Mouse (Mus musculus) heart, postnatal 4 days (tissue): ENCODE results near the gene Scarf2. TPM values are rescaled to one million over a fixed set of nuclear protein-coding genes. Genes with fewer than 3 reads are reported as not detected.

ENCODE experiments used
- DNase-seq: peaks from one replicate; pipeline ENCODE4 v3.0.0; 2021
- total RNA-seq, 2 experiments: library from RNA; stranded (reverse); gene quantifications; 2 replicates each; pipeline ENCODE4 v1.2.3; 2021

Gene Scarf2
- total RNA-seq, 2 experiments from 2014 or later: 16.6 to 17.7 TPM

- no peak for DNase-seq
Observed at GRCm38 (mm10) chr16:17832821-17833220, 35.7 kb downstream of the Scarf2 start, which contains the start of gene B830017H08Rik. TSS of gene B830017H08Rik (plus strand) at chr16:17833121.

GRCm38 (mm10) chr16:17833321-17833680, 36.2 kb downstream of the Scarf2 start:
- no peak for DNase-seq

- no peak for DNase-seq
Observed at GRCm38 (mm10) chr16:17833681-17834399, 36.8 kb downstream of the Scarf2 start.

GRCm38 (mm10) chr16:17834543-17834942, 37.5 kb downstream of the Scarf2 start:
- DNase-seq: no peak

DNA sequence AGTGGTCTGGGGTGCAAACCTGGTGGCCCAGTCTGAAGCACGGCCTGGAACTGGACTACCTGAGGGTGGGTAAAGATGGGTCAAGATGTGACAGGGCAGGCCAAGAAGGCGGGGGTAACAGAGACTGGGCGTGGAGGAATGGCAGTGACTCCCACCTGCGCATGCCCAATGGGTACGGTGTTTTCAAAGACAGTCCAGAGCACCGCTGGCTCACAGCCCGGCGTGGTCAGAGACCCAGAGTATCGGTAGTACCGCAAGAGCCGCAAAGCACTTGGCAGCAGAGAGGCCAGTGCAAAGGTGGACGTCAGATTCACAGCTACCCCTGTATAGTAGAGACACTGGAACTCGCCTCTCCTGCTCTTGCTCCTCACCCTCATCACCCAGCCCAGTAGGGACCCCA, 38.4 kb downstream of the Scarf2 start:
- no peak for DNase-seq

GRCm38 (mm10) chr16:17838051-17838450, 41.0 kb downstream of the Scarf2 start, which contains the start of gene Car15:
TSS of gene Car15 (minus strand) at chr16:17838364.
- DNase-seq: no peak

DNA sequence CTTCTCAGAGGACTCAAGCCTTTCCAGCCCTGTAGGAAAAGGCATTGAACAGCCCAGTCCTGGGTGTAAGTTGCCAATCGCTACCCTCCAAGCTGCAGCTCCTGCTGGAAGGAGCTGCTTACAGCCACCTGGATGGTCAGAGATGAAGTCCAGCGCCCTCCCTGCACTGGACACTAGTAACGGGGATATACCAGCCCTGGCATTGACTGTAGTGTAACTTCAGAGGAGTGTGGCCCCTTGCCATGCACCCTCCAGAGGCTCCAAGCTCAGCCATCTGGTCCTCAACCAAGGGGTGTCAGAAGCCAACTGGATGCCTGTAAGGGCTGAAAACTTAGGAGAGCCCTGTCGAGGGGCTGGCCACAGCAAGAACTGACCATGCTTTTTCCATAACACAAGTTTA, 42.9 kb downstream of the Scarf2 start:
- DNase-seq: no peak

GRCm38 (mm10) chr16:17842437-17842836, 45.4 kb downstream of the Scarf2 start:
- no peak for DNase-seq

GRCm38 (mm10) chr16:17843701-17844365, 46.8 kb downstream of the Scarf2 start:
- no peak for DNase-seq

DNA sequence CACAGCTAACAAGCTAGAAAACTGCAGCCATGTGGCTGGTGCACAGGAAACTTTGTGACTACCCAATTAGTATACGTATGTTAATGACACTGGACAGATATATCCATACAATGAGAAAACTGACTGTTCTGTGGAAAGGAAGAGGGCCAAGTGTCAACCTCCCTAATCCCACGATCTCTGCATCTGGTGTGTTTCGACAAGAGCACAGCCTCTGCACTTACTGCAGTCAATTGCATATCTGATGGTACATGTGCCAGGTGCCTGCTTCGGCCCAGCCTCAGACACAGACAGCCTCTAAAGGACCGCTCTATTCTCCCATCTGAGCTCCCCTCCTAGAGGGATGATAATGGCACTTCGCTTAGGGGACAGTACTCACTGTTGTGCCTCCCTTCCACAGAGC, 51.3 kb downstream of the Scarf2 start:
- no peak for DNase-seq

- peak; percentile 39 for DNase-seq
Observed at GRCm38 (mm10) chr16:17848928-17849327, 51.8 kb downstream of the Scarf2 start.

DNA sequence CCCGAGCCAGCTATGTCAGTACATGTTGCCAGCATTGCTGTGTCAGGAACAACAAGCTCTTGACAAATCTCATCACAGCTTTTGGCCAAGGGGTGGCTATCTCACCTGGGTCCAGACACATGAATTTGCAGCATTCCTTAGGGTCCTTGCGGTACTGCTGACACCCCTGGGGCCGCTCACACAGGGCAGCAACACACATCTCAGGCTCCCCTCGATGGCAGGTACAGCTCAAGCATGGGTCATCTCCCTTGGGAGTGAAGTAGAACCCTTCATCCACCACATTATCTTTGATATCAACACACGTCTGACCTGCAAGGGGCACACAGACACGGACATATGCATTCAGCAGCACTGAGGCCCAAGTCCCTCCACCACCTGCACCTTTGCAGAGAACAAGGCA, 52.4 kb downstream of the Scarf2 start:
- DNase-seq: no peak

GRCm38 (mm10) chr16:17851331-17851730, 54.2 kb downstream of the Scarf2 start:
- no peak for DNase-seq

- no peak for DNase-seq
Observed at GRCm38 (mm10) chr16:17851860-17852259, 54.8 kb downstream of the Scarf2 start.

GRCm38 (mm10) chr16:17853263-17853662, 56.2 kb downstream of the Scarf2 start:
- no peak for DNase-seq

GRCm38 (mm10) chr16:17857157-17857556, 60.1 kb downstream of the Scarf2 start:
- no peak for DNase-seq

Other genes with a start within 250 kb of the Scarf2 start
- gene Lrrc74b, start 236.0 kb upstream of the Scarf2 start, total RNA-seq: not detected
- gene P2rx6, start 235.4 kb upstream of the Scarf2 start, total RNA-seq: under 1 TPM; 0.27 to 0.36 TPM
- 1 to 10 TPM; 3.8 to 4.1 TPM for gene Slc7a4, start 214.1 kb upstream of the Scarf2 start, total RNA-seq
- gene Smpd4, start 177.9 kb upstream of the Scarf2 start, total RNA-seq: 10 to 100 TPM; 30.9 to 35.4 TPM
- 1 to 10 TPM; 2.0 to 2.1 TPM for gene Ccdc74a, start 150.8 kb upstream of the Scarf2 start, total RNA-seq
- gene Med15, start 64.4 kb upstream of the Scarf2 start, total RNA-seq: 10 to 100 TPM; 40.4 to 44.4 TPM
- gene Klhl22, start 37.7 kb upstream of the Scarf2 start, total RNA-seq: 10 to 100 TPM; 24.6 to 25.1 TPM
- gene B830017H08Rik, start 35.8 kb downstream of the Scarf2 start, total RNA-seq: not detected
- gene Car15, start 41.1 kb downstream of the Scarf2 start, total RNA-seq: 1 to 10 TPM; 1.4 to 1.6 TPM
- gene Gm20518, start 94.4 kb downstream of the Scarf2 start, total RNA-seq: not detected
- gene Tssk1, start 96.9 kb downstream of the Scarf2 start, total RNA-seq: under 1 TPM; 0.07 to 0.09 TPM
- 10 to 100 TPM; 53.5 to 54.8 TPM for gene Dgcr2, start 101.3 kb downstream of the Scarf2 start, total RNA-seq
- gene Tssk2, start 101.4 kb downstream of the Scarf2 start, total RNA-seq: not detected
- 10 to 100 TPM; 18.3 to 18.8 TPM for gene Ess2, start 114.1 kb downstream of the Scarf2 start, total RNA-seq
- not detected for gene Gsc2, start 117.8 kb downstream of the Scarf2 start, total RNA-seq
- gene Slc25a1, start 130.9 kb downstream of the Scarf2 start, total RNA-seq: 10 to 100 TPM; 14.3 to 16.3 TPM
- gene Vpreb2, start 183.1 kb downstream of the Scarf2 start, total RNA-seq: not detected